Mouse (Mus musculus): ENCODE measurements around the gene Nme8.

Nme8 gene

DNA sequence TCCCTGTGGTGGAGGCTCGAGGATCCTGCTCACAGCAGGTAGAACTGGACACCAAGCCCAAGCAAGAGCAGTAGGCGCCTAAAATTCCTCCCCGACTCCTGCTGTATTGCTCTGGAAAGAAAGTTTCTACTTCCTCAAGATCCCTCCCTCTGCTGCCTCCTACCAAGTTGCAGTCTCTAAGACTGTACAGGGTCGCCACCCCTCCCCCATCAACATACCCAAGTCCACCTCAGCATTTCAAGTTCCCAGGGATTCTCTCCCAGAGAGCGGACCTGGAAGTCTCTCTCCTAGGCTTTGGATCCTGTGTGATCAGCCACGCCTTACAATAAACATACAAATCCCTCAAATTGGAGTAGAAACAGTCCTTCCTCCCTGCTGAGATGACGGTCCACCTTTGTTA is at the start of gene Nme8:
Gene Nme8, minus strand, starts transcription at position 5 of the 400 bp plus-strand sequence.
- DNase-seq (ENCODE audit: inconsistent ontology term), result no peak

DNA sequence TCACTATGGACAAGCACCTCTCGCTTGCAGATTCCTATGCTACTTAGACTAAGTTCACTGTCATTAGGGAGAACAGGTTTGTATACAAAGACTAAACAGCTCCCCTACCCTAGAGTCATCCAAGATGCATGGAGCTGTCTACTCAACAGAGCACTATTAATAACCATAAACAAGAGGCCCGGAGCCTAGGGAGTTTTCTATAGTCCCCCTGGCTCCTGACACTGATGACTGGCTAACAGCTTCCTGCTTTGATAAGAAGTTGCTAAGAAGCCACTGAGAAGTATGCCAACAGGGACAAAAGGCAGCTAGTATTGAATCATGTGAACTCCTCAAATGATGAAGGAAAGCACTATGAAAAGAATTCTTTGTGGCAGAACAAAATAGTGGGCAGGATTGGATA is 48.1 kb upstream of the Nme8 start:
- DNase-seq (ENCODE audit: inconsistent ontology term), result peak; percentile 61

DNA sequence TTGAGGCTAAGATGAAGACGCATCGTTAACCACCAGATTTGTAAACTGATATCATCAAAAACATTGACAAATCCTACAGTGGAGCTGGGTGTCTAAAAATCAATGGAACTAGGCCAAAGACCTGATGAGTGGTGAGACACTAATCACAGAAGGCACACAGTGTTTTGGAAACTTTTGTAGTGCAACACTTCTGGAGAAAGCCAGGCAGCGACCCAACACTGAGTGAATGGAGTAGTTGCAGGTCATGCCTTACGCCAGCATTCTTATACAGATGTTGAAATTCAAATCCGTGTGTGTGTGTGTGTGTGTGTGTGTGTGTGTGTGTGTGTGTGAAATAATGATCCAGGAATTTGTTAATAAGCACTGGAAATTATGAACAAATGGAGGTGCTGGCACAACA is 46.9 kb upstream of the Nme8 start:
- DNase-seq (ENCODE audit: inconsistent ontology term), result peak; percentile 67

DNA sequence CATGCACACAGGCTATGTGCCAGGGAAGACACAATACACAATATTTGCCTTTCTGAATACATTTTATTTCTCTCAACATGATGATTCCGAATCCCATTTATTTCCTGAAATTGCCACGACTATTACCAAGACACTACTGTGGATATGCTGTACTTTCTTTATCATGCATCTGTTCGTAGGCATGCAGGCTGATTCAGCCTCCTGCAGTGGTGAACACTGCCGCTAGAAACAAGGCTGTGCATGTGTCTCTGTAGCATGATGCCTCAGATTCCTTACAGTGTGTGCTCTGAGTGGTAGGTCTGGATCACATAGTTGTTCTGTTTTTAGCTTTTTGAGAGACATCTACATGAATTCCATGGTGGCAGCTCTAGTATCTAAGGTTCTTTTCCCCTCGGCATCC is 37.0 kb upstream of the Nme8 start:
- no peak for DNase-seq (ENCODE audit: inconsistent ontology term)

DNA sequence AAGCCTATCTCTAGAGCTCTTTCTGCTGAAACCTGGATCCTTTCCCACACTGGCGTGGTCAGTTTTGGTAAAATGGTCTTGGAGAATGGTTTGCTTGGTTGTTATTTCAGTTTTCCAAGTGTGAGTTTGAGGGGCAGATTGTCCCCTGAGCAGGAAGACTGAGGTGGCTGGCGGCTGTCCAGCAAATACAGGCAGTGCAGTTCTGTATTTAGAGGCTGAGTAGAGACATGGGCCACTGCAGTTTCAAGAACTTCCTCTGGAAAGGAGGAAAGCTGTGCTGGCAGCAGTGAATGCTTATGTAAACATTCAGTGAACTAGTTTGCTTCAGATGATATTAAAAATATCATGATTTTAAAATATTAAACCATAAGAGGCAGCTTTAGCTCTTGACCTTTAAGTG is 33.2 kb upstream of the Nme8 start:
- DNase-seq (ENCODE audit: inconsistent ontology term), result no peak

DNA sequence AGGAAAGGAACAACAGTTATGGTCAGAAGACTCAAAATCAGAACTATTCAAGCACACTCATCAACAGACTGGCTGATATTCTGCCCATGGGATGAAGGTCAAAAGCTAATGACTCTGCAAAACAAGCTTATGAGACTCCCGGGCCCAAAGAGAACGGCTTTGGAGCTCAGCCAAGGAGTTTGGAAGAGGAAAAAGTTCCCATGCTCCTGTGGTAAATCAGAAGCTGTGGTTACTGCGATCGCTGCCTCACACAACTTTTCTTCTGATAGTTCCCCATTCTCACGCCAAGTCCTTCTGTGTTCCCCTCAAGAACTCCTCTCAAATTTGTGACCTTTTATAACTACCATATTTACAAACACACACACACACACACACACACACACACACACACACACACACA is 21.4 kb upstream of the Nme8 start:
- peak; percentile 27 for DNase-seq (ENCODE audit: inconsistent ontology term)

DNA sequence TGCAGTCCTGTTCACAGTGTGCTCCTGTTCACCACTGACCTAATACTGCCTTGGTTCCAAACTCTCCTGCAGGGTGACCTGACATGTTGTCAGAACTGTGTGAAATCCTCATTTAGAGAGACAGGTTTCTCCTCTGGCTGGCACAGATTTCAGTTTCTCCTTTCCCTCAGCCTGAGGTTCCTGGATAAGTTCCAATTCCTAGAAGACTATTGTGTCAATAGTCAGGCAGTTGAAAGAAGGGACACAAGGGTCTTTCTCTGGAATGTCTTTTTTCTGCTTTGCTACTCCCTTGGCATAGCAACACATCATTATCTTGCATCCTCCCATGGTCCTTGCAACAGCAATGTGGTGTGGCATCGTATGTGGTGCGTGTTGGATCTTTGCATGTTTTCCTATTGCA is 19.6 kb upstream of the Nme8 start:
- DNase-seq (ENCODE audit: inconsistent ontology term), result peak; percentile 14

DNA sequence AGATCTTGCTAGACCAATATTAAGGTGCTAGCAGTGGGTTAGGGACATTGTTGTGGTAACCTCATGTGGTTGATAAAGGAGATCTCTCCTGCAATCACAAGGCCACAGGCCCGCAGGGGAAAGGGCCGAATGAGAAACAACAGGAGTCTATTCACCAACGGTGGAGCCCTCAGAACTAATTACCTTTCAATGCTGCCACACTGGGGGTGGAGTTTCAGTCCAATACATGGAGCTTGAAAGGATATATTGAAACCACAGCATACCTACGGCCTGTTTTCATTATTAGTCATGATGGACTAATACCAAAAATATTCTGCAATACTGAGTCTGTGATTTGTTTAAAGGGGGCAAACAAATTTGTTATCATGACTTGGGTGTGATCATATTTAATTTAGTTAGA is 6.2 kb upstream of the Nme8 start:
- peak; percentile 85 for DNase-seq (ENCODE audit: inconsistent ontology term)

DNA sequence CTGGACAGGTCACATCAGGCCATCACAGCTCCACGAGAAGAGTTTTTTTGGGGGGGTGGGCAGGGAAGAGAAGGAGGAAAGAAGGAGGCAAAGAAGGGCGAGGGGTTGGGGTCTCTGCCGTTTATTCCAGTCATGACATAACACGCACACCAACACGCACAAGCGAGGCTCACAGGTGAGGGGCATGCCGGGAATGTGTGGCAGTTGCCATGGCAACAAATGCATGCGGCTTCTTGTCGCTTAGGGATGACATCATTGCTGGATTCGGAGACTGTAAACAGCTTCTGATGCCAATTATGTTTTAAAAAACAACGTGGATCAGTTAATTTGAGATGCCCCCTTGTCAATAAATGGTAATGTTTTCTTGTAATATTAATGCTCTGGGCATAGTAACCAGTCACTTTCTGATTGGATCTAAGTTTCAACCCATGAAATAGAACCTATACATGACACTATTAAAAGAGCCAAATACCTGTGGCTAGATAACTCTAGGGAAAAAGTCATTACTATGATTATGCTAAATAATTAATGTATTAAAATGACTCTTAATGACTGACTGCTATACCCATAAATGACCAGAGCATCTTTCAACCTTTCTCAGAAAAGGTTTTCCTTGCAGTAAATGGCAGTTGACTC is 4.0 kb upstream of the Nme8 start:
- no peak for DNase-seq (ENCODE audit: inconsistent ontology term)

DNA sequence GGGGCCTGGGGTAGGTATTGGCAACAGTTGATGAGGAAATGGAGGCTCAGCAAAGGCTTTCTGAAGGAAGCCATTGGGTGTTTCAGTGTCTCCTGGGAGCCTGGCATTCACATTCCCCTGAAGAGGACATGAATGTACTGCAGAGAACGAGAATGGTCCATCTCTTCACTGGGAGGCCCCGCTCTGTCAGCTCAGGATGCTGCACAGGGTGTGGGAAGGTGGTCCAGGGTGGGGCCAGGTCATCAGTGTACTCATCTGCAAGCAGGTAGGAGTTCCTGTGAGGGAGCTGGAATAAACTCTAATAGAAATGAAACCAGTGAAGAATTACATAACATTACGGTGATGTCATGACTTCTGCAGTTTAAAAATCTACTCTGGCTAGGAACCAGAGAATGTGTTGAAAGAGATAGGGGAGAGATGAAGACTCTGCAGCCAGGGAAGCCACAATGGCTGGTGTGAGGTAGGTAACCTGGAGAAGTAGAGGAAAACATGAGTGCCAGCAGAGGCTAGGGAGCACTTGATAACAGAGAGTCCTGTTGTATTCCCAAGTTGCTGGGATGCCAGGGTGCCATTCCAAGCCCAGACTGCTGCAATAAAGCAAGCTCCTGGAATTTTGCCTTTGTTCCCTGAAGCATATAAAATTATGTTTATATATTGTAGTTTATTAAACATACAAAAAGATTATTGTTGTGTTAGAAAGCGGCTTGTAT is 3.3 kb upstream of the Nme8 start:
- peak; percentile 44 for DNase-seq (ENCODE audit: inconsistent ontology term)

DNA sequence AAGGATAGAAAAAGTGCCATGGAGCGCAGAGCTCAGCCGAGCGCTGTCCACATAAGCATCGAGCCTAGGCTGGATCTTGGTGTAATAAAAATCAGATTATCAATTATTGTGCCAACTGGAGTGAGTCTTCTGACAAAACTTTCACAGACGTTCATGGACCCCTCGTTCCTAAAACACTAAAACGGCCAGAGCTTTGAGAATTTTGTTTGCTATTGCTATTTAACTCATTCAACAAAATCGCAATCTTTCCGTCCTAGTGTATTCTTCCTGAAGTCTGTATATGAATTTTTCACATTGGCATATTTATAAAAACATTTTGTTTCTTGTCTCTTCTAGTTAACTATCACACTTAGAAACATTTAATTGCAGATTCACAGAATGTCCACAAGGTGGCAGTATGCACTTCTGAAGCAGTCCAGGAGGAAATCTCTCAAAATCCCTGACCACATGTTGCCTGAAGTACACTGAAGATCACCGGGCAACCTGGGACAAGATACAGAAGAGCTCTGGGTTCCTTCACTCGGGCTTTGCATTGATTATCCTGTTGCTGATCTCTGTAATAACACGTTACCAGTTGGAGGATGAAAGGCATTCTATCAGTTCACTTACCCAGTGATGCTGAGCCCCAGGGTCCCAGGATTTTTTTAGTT is 1.1 kb upstream of the Nme8 start:
- peak; percentile 72 for DNase-seq (ENCODE audit: inconsistent ontology term)

DNA sequence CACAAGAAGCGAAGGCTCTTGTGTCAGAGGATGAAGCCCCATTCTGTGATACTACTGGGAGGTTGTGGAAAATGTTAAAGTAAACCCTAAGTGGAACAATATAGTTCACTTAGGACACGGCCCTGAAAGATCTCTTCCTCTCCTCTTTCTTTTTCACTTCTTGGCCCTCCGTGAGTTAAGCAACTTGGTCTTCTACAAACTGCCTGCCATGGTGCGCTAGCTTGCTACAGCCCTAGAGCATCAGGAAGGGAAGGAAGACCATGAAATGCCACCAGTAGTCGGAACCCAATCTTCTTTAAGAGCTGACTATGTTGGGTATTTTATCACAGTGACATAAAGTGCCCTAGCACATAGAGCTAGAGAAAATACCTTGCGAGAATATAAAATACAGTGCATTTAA is 7.2 kb downstream of the Nme8 start:
- DNase-seq (ENCODE audit: inconsistent ontology term), result no peak

DNA sequence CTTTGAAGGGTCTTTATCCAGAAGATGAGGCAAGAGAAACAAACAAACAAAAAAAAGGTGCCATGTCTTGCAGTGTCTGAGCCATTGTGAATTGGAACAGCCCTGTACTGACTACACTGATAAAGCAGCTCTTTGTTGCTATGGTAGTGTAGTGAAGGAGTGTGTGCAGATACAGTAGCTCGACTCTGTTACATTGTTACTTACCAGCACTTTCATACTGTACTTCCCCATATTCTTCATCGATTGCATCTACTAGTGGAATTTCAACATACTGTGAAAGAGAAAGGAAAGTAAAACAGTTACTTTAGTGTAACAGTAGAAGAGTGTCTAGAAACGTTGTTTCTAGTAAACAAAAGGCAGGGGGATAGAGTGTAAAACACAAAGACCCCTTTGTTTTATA is 7.6 kb downstream of the Nme8 start:
- DNase-seq (ENCODE audit: inconsistent ontology term), result no peak

DNA sequence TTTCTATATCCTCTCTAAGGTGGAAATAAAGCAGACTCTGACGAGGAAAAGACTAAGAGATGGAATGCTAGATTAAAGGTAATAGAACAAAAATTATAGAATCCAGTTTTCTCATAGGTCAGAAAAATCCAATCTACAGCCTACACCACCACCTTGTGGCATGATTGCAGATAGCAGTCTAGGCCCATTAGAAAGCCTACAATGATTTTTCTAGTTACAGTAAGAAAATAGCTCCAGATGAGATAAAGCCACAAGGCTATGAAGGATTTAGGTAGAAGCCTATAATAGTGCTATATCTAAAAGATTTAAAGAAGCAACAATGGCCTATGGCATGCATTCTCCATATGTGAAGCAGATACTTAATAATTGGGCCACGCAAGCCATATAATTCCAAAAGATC is 13.6 kb downstream of the Nme8 start:
- peak; percentile 71 for DNase-seq (ENCODE audit: inconsistent ontology term)

DNA sequence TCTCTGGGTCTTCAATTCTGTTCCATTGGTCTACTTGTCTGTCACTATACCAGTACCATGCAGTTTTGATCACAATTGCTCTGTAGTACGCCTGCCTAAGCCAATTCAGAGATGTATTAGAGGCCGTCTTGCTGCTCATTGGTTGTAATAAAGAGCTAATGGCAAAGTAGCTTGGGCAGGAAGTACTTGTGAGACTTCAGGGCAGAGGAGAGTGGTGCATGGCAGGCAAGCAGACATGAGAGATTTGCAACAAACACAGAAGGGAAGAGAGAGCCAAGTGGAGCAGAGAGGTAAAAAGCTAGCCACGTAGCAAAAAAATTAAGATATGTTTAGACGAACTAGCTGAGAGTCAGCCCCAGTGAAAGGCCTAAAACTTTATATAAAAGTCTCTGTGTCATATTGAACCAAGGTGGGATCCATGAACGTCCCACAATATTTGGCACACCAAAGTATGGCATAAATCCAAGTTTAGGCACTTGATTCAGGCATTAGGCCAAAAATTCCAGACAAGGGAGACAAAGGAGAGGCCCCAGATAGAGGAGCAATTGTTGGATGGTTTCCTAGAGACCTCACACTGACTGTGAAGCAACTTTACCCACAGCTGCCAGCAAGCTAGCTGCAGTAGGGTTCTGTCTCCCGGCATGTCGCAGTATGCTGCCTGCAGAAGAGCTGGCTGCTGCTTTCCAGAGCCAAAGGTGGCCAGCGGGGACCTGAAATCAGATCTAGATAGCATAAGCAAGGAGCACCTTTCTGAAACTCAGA is 14.5 kb downstream of the Nme8 start:
- DNase-seq (ENCODE audit: inconsistent ontology term), result peak; percentile 97

DNA sequence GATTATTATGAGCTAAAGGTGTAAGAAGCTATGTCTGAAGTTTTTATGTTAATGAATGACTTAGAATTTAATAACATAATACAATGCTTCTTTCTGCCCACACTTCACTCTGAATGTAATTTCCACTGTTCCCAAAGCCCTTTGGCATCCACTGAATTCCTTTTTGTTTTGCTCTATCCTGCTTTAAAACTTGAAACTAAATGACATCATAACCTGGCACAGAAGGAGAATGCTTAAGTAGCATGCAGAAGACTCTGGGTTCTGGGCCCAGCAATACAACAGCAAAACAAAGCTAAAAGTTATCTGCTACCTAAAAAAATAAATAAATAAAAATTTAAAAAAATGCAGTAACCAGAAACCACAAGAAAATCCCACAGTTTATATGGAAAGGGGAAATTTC is 23.0 kb downstream of the Nme8 start:
- DNase-seq (ENCODE audit: inconsistent ontology term), result no peak

DNA sequence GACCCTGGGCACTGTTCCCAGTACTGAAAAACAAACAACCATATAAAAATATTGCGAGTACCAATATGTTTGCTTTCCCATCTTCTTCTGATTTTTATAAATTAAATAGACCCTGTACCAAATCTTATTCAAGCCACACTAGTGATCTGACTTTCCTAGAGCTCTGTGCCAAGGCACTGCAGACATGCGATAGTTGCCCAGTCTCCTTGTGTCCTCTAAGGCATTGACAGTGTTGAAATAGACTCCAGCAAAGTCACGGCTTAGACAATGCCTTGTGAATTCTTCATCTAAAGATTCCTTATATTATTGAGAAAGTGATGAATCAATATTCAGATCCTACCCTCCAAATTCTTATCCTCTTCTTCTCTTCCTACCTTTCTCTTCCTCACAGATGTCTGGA is 23.6 kb downstream of the Nme8 start:
- no peak for DNase-seq (ENCODE audit: inconsistent ontology term)

DNA sequence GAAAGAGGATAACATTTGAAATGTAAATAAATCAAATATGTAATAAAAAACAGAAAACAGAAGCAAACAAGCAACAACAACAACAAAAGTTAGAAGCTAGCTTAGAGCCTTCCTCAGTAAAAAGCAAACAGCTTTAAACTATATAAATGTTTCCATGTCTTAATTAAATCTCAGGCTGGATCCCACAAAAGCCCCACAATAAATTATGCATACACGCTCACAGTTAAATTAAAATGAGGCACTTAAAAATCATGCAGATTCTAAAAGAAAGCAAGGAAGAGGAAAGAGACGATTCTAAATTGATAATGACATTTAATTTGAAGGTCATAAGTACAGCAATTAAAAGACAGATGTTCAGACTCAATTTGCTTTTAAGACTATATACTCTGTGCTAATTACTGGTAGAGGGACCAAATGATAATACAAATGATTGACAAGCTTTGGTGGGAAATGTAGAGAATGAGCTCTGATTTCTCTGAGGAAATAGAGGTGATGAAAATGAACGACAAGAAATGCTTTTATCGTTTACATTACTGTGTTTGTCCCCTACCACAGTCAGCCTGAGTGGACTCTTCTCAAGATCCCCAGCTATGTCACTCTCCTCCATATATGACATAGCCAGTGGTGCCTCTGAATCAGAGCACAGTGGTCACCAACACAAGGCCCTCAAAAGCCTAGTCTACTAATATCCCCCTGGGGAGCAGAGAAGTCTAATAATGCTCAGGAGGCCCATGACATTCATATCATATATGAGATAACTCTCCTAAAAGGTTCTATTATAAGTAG is 29.0 kb downstream of the Nme8 start:
- no peak for DNase-seq (ENCODE audit: inconsistent ontology term)

DNA sequence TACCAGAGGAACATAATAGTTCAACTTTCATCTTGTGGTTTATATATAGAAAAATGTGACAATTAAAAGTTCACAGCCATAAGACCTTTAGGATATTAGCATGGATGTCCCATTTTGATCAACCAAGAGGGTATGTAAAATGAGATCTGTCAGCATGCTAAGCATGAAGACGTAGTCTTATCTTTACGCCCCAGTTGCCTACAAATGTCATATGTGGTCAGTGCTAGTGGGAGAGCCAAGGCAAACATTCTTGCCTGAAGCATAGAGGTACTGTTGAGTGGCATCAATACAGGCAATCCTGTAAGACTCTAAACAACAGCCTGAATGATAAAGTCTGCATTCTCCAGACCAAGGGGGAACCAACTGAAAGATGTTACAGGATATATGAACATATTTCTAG is 45.2 kb downstream of the Nme8 start:
- DNase-seq (ENCODE audit: inconsistent ontology term), result no peak

DNA sequence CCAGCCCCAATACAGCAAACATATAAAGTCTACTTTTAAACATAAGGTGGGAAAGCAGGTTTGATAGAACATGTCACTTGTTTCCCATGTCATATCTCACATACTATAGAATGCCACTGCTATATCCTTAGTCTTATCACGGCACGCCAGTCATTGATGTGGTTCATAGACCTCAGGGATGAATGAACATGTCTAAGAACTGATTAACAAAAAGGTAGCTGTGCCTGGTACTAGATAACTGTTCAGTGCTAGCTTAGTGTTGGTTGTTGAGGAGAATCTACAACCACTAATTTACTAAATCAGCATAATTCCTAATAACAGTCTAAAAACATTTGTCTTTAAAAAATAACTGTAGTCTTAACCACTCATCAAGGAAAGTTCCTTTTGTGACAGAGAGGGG is 47.8 kb downstream of the Nme8 start:
- no peak for DNase-seq (ENCODE audit: inconsistent ontology term)

DNA sequence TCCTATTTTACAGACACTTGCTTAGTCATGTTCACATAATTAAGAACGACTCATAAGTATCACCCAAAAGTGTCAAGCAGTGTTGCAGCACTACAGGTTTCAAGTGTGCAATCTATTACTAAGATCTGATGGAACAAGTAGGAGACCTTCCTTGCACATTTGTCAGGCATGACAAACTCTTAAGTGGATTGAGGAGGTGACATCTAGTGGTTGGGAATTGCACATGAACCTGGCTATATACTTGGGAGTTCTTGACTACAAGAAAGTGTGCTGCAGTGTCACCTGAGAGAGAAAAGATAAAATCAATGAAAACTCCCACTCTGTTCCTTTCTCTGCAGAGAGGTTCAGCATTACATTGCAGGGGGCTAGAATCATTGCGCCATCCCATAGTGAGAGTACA is 53.4 kb downstream of the Nme8 start:
- no peak for DNase-seq (ENCODE audit: inconsistent ontology term)

DNA sequence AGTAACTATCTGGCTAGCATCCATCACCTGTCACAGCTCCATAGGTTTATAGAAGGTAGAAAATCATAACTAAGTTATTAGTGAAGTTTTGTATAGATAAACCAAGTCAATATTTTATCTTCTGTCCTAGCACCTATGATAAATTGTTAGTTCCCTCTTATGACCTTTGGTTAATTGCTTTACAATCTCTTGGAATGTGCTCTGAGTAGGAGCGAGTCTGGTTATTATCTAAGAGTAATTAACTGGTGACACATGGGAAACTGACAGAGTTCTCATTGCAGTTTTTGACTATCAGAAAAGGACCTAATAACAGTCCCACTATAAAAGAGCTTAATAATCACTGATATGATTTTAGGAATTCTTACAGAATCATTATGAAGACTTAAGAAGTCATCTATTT is 54.1 kb downstream of the Nme8 start:
- DNase-seq (ENCODE audit: inconsistent ontology term), result no peak

Measured in Muller cell, postnatal 12 days (primary cell).